Mouse (Mus musculus): ENCODE measurements around the gene Samd8. TPM values are rescaled to one million over a fixed set of nuclear protein-coding genes. Genes with fewer than 3 reads are reported as not detected.

The Samd8 gene
- 15.6 and 19.9 TPM in 2 replicates for polyA plus RNA-seq (2014; fragmentation: Nextera tagmentation; extraction: Ambion mirVana)

DNA sequence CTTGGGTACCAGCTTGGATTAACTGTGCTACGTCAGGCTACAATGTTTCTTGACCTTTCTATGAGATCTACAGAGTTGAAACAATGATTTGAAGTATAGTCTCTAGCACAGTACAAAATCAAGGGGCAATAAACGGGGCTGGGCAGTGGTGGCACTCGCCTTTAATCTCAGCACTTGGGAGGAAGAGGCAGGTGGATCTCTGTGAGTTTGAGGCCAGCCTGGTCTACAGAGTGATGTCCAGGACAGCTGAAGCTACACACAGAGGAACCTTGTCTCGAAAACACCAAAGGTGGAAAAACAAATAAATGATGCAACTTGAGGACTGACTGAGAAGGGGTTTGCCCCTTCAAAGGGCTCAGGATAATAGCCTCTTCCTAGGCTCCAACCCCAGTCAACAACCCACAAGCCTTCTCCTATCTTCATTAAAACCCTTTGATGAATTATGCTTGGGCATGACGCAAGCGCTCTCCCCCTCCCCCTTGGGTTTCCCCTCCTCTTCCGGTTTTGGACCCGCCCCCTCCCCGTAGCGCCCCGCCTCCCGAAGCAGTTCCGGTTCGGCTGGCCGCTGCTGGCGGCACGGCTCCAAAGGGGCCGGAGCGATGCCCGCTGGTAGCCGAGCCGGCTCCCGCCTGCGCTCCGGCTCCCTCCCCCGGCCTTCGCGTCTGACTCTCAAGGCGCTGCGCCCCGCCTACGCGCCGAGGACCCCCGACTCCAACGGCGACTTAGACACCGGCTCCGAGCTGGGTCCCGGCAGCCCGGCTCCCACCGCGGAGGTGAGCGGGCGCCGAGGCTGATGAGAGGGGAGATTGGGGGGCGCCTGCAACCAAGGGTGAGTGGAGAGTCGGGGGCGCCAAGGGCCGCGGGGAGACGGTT, at the start of gene Samd8:
Gene Samd8 (plus strand): TSS at position 524 of the 873 bp plus-strand sequence.
- H3K36me3 ChIP-seq (ENCODE audit: control insufficient read depth, insufficient read depth, low read length): no peaks in the 10 kb centered on the region
- H3K27me3 ChIP-seq (ENCODE audit: control insufficient read depth, insufficient read depth, low read length): no peaks in the 10 kb centered on the region
- H3K9ac ChIP-seq (ENCODE audit: low read depth, low read length): peak within 1 kb of the TSS; percentile 70
- H3K4me1 ChIP-seq (replicated peaks; ENCODE audit: control insufficient read depth, insufficient read depth, low read length): no peaks in the 10 kb centered on the region
- ATAC-seq (ENCODE audit: low FRiP score) (peak; percentile 90), DNase-seq (ENCODE audit: low spot score) (peak; percentile 91)
- H3K9me3 ChIP-seq (ENCODE audit: control insufficient read depth, low read length): no peaks in the 10 kb centered on the region
- H3K4me3 ChIP-seq (ENCODE audit: low read depth, low read length): peak within 1 kb of the TSS; percentile 81
- peak within 1 kb of the TSS; percentile 77 for H3K27ac ChIP-seq (ENCODE audit: low read depth, low read length)
- H3K4me2 ChIP-seq (replicated peaks; ENCODE audit: low read depth, low read length): peak within 1 kb of the TSS; percentile 48
- 7% methylated on average over 49 of the region's 52 CpGs for WGBS

- Histone ChIP-seq H3K36me3 (ENCODE audit: control insufficient read depth, insufficient read depth, low read length) (no peaks in the 10 kb centered on the region), H3K9me3 (ENCODE audit: control insufficient read depth, low read length) (no peaks in the 10 kb centered on the region), H3K27ac (ENCODE audit: low read depth, low read length) (no peak overlapping the region), H3K4me1 (replicated peaks; ENCODE audit: control insufficient read depth, insufficient read depth, low read length) (no peaks in the 10 kb centered on the region), H3K9ac (ENCODE audit: low read depth, low read length) (no peak overlapping the region), H3K27me3 (ENCODE audit: control insufficient read depth, insufficient read depth, low read length) (no peaks in the 10 kb centered on the region), H3K4me2 (replicated peaks; ENCODE audit: low read depth, low read length) (no peak overlapping the region), H3K4me3 (ENCODE audit: low read depth, low read length) (no peak overlapping the region)
- no peak for DNase-seq (ENCODE audit: low spot score)
- ATAC-seq (ENCODE audit: low FRiP score): no peak
- WGBS: 90% methylated on average over 8 of the region's 8 CpGs
Observed at GRCm38 (mm10) chr14:21702691-21703090, 47.6 kb upstream of the Samd8 start.

GRCm38 (mm10) chr14:21703255-21703654, 47.1 kb upstream of the Samd8 start:
- no peaks in the 10 kb centered on the region for H3K4me1 ChIP-seq (replicated peaks; ENCODE audit: control insufficient read depth, insufficient read depth, low read length)
- no peak overlapping the region for H3K27ac ChIP-seq (ENCODE audit: low read depth, low read length)
- H3K9me3 ChIP-seq (ENCODE audit: control insufficient read depth, low read length): no peaks in the 10 kb centered on the region
- H3K36me3 ChIP-seq (ENCODE audit: control insufficient read depth, insufficient read depth, low read length): no peaks in the 10 kb centered on the region
- H3K4me3 ChIP-seq (ENCODE audit: low read depth, low read length): no peak overlapping the region
- ATAC-seq (ENCODE audit: low FRiP score) (no peak), DNase-seq (ENCODE audit: low spot score) (no peak)
- no peak overlapping the region for H3K4me2 ChIP-seq (replicated peaks; ENCODE audit: low read depth, low read length)
- H3K27me3 ChIP-seq (ENCODE audit: control insufficient read depth, insufficient read depth, low read length): no peaks in the 10 kb centered on the region
- WGBS: 76% methylated on average over 5 of the region's 5 CpGs
- H3K9ac ChIP-seq (ENCODE audit: low read depth, low read length): no peak overlapping the region

DNA sequence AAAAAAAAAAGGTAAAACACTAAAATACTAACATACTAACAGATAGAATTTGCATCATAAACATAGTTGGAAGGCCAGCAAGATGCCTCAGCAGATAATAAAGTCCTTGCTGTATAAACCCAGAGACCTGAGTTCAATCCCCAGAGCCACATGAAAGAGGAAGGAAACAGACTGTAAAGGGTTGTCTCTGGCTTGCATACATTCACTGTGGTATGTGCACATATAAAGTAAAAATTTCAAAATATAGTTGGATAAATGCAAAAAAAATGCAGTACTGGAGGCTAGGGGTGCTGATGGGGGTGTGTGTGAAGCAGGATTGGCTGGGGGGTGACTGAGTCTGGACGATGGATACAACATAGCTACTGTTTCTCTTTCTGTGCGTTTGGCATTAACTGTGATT, 44.9 kb upstream of the Samd8 start:
- no peak for ATAC-seq (ENCODE audit: low FRiP score)
- H3K9ac ChIP-seq (ENCODE audit: low read depth, low read length): no peak overlapping the region
- no peak overlapping the region for H3K27ac ChIP-seq (ENCODE audit: low read depth, low read length)
- no peak overlapping the region for H3K4me3 ChIP-seq (ENCODE audit: low read depth, low read length)
- H3K4me2 ChIP-seq (replicated peaks; ENCODE audit: low read depth, low read length): no peak overlapping the region
- H3K9me3 ChIP-seq (ENCODE audit: control insufficient read depth, low read length): no peaks in the 10 kb centered on the region
- WGBS: 85% methylated on average over 2 of the region's 2 CpGs
- no peaks in the 10 kb centered on the region for H3K36me3 ChIP-seq (ENCODE audit: control insufficient read depth, insufficient read depth, low read length)
- no peak for DNase-seq (ENCODE audit: low spot score)
- no peaks in the 10 kb centered on the region for H3K27me3 ChIP-seq (ENCODE audit: control insufficient read depth, insufficient read depth, low read length)
- no peaks in the 10 kb centered on the region for H3K4me1 ChIP-seq (replicated peaks; ENCODE audit: control insufficient read depth, insufficient read depth, low read length)

DNA sequence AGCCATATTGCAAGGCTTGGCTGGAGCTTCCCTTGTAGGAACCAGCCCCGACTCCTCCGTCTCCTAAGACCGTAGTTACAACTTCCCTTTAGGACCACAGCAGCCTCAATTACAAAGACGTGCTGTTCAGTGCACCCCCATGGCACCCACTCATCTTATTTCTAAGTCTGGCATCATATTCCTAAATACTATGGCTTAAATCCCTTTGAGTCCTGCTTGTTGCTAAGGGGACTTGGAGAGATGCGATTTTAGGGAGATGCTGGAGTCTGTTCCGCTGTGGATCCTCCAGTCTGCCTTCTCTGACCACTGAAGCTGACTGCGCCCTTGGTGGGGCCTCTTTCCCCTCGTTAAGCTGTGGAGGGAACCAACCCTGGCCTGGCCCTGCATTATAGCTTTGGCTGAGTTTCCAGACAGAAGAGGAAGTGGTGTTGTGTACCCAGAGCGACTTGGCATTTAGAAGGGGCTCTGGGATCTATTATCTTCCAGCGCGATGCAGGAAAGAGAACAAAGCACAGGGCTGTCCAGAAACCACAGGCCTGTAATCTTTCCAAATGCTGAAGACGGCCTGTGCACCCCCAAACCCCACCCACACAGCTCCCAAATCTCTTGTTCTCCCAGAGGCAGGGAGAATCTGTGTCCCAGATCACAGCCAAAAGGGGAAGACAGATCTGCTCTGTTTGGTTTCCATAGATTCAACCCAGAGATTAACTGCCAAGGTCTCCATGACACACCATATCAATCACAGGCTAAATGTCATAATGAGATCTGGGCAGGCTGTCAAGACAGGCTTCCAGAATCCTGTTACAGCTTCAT, 43.4 kb upstream of the Samd8 start:
- ATAC-seq (ENCODE audit: low FRiP score) (no peak), DNase-seq (ENCODE audit: low spot score) (no peak)
- H3K4me2 ChIP-seq (replicated peaks; ENCODE audit: low read depth, low read length): no peak overlapping the region
- 71% methylated on average over 12 of the region's 12 CpGs for WGBS
- no peaks in the 10 kb centered on the region for H3K4me1 ChIP-seq (replicated peaks; ENCODE audit: control insufficient read depth, insufficient read depth, low read length)
- no peak overlapping the region for H3K9ac ChIP-seq (ENCODE audit: low read depth, low read length)
- H3K9me3 ChIP-seq (ENCODE audit: control insufficient read depth, low read length): no peaks in the 10 kb centered on the region
- H3K36me3 ChIP-seq (ENCODE audit: control insufficient read depth, insufficient read depth, low read length): no peaks in the 10 kb centered on the region
- H3K4me3 ChIP-seq (ENCODE audit: low read depth, low read length): no peak overlapping the region
- no peak overlapping the region for H3K27ac ChIP-seq (ENCODE audit: low read depth, low read length)
- H3K27me3 ChIP-seq (ENCODE audit: control insufficient read depth, insufficient read depth, low read length): no peaks in the 10 kb centered on the region

GRCm38 (mm10) chr14:21709545-21709944, 40.8 kb upstream of the Samd8 start:
- 62% methylated on average over 2 of the region's 2 CpGs for WGBS

DNA sequence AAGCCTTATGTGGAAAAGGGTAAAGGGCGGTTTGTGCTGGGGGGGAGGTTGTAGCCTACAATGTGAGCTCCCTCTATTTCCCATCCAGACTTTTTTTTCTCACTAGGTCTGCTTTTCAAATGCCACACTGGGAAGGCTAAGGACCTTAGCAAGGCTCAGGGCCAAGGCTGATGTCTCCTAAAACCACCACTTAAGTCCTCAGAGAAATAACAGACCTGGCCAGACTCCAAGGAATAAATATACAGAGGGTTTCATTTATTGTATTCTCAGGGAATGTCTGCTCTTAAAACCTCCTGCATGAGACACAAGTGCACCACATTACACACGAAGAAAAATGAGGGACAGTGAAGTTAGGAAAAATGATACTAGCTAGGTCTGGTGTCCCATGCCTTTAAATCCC, 39.1 kb upstream of the Samd8 start:
- Histone ChIP-seq H3K9me3 (ENCODE audit: control insufficient read depth, low read length) (no peaks in the 10 kb centered on the region), H3K36me3 (ENCODE audit: control insufficient read depth, insufficient read depth, low read length) (no peaks in the 10 kb centered on the region), H3K4me2 (replicated peaks; ENCODE audit: low read depth, low read length) (no peak overlapping the region), H3K9ac (ENCODE audit: low read depth, low read length) (no peak overlapping the region), H3K4me1 (replicated peaks; ENCODE audit: control insufficient read depth, insufficient read depth, low read length) (no peaks in the 10 kb centered on the region), H3K4me3 (ENCODE audit: low read depth, low read length) (no peak overlapping the region), H3K27me3 (ENCODE audit: control insufficient read depth, insufficient read depth, low read length) (no peaks in the 10 kb centered on the region), H3K27ac (ENCODE audit: low read depth, low read length) (no peak overlapping the region)
- ATAC-seq (ENCODE audit: low FRiP score) (no peak), DNase-seq (ENCODE audit: low spot score) (no peak)
- 89% methylated on average over 2 of the region's 2 CpGs for WGBS

More at GRCm38 (mm10) chr14:21709545-21709944, 40.8 kb upstream of the Samd8 start:
- Histone ChIP-seq H3K4me3 (ENCODE audit: low read depth, low read length) (no peak overlapping the region), H3K27ac (ENCODE audit: low read depth, low read length) (no peak overlapping the region), H3K4me1 (replicated peaks; ENCODE audit: control insufficient read depth, insufficient read depth, low read length) (no peaks in the 10 kb centered on the region), H3K27me3 (ENCODE audit: control insufficient read depth, insufficient read depth, low read length) (no peaks in the 10 kb centered on the region), H3K4me2 (replicated peaks; ENCODE audit: low read depth, low read length) (no peak overlapping the region), H3K9me3 (ENCODE audit: control insufficient read depth, low read length) (no peaks in the 10 kb centered on the region), H3K9ac (ENCODE audit: low read depth, low read length) (no peak overlapping the region), H3K36me3 (ENCODE audit: control insufficient read depth, insufficient read depth, low read length) (no peaks in the 10 kb centered on the region)
- ATAC-seq (ENCODE audit: low FRiP score) (no peak), DNase-seq (ENCODE audit: low spot score) (no peak)

- Histone ChIP-seq H3K4me2 (replicated peaks; ENCODE audit: low read depth, low read length) (no peak within 1 kb of the TSS), H3K9ac (ENCODE audit: low read depth, low read length) (no peak within 1 kb of the TSS), H3K4me3 (ENCODE audit: low read depth, low read length) (no peak within 1 kb of the TSS), H3K27ac (ENCODE audit: low read depth, low read length) (no peak within 1 kb of the TSS), H3K9me3 (ENCODE audit: control insufficient read depth, low read length) (no peaks in the 10 kb centered on the region), H3K4me1 (replicated peaks; ENCODE audit: control insufficient read depth, insufficient read depth, low read length) (no peaks in the 10 kb centered on the region), H3K36me3 (ENCODE audit: control insufficient read depth, insufficient read depth, low read length) (no peaks in the 10 kb centered on the region), H3K27me3 (ENCODE audit: control insufficient read depth, insufficient read depth, low read length) (no peaks in the 10 kb centered on the region)
- 68% methylated on average over 5 of the region's 5 CpGs for WGBS
- no peak for ATAC-seq (ENCODE audit: low FRiP score)
- no peak for DNase-seq (ENCODE audit: low spot score)
Observed at GRCm38 (mm10) chr14:21714486-21714885, 35.8 kb upstream of the Samd8 start, which contains the start of gene Dupd1. Dupd1 (minus strand) TSS chr14:21714576.

Measured in hindbrain, embryonic 11.5 days (tissue).